ENCODE assay signal across 8 mouse cellular contexts in the genomic region with DNA sequence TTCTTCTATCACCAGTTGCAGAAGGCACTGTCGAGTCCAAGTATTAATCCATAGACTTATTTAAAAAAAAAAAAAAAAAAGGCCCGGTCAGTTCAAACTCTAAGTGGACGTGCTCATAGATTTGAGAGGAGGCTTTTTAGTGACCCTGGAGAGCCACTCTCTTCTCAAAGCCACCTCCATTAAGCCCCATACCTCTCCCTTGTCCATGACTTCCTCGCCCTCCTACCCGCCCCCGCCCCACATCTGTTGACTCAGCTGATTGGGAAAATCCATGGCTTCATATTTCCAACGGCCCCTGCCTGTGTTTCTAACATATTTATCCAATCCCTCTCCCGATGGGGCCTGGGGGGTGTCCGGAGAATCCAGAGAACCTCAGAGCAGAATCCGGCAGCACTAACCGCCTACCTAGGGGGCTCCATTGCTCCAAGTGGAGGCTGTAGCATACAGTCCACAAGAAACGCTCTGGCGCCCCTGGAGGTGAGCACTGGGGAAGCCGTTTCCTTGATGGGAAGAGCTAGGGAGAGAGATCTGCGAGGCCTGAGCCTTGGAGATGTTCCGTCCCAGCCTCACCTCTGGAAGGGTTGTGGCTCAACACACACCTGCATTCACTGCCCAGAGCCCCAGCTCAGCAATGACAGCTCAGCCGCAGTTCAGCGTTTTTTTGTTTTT.
DNase-seq lines count a peak whose midpoint lies in the region; ATAC-seq and TF ChIP-seq lines count a peak whose summit lies in the region.

No protein-coding gene starts in this region.

- peaks cover 7% of the 10 kb centered on the region for H3K4me1 ChIP-seq in intestine, embryonic 15.5 days (replicated peaks)
- H3K4me1 ChIP-seq in liver, embryonic 11.5 days (replicated peaks; ENCODE audit: control insufficient read depth, insufficient read depth, low read length), result no peaks in the 10 kb centered on the region
- H3K4me1 ChIP-seq in stomach, postnatal 0 days (replicated peaks; ENCODE audit: control insufficient read depth, insufficient read depth), result no peaks in the 10 kb centered on the region

- no peak for TF ChIP-seq EP300 in stomach, postnatal 0 days (optimal IDR thresholded peaks at IDR 0.05)

- H3K27me3 ChIP-seq in intestine, embryonic 15.5 days (replicated peaks), result no peaks in the 10 kb centered on the region
- no peaks in the 10 kb centered on the region; the same call in 1 of the 2 replicates for H3K27me3 ChIP-seq in liver, embryonic 11.5 days (replicated peaks; ENCODE audit: control insufficient read depth, insufficient read depth, low read length)
- no peaks in the 10 kb centered on the region for H3K27me3 ChIP-seq in stomach, postnatal 0 days (ENCODE audit: control insufficient read depth, insufficient read depth, low read length)

- no peak overlapping the region for H3K4me3 ChIP-seq in intestine, embryonic 15.5 days (replicated peaks)
- no peak overlapping the region for H3K4me3 ChIP-seq in liver, embryonic 11.5 days (ENCODE audit: low read depth, low read length)
- H3K4me3 ChIP-seq in stomach, postnatal 0 days (ENCODE audit: low read depth, low read length), result no peak overlapping the region; the same call in 1 of the 2 replicates

- H3K9me3 ChIP-seq in intestine, embryonic 15.5 days, result no peaks in the 10 kb centered on the region
- H3K9me3 ChIP-seq in liver, embryonic 11.5 days (ENCODE audit: control insufficient read depth, low read length), result no peaks in the 10 kb centered on the region
- H3K9me3 ChIP-seq in stomach, postnatal 0 days (ENCODE audit: control insufficient read depth, low read length), result no peaks in the 10 kb centered on the region

- WGBS in intestine, embryonic 15.5 days, result 32% methylated on average over 18 of the region's 18 CpGs
- WGBS in liver, embryonic 11.5 days, result 23% methylated on average over 18 of the region's 18 CpGs
- whole genome bisulfite sequencing in stomach, postnatal 0 days, result 24% methylated on average over 18 of the region's 18 CpGs

- no peak overlapping the region for H3K9ac ChIP-seq in intestine, embryonic 15.5 days
- H3K9ac ChIP-seq in liver, embryonic 11.5 days (ENCODE audit: low read depth, low read length), result no peak overlapping the region
- no peak overlapping the region for H3K9ac ChIP-seq in stomach, postnatal 0 days (ENCODE audit: low read length)

- no peaks in the 10 kb centered on the region for H3K36me3 ChIP-seq in intestine, embryonic 15.5 days
- H3K36me3 ChIP-seq in liver, embryonic 11.5 days (ENCODE audit: control insufficient read depth, insufficient read depth, low read length), result no peaks in the 10 kb centered on the region
- no peaks in the 10 kb centered on the region for H3K36me3 ChIP-seq in stomach, postnatal 0 days (ENCODE audit: control insufficient read depth, insufficient read depth, low read length)

- TF ChIP-seq CTCF in stomach, postnatal 0 days (IDR thresholded peaks at IDR 0.05; ENCODE audit: low read depth), result peak; percentile 86

- H3K27ac ChIP-seq in intestine, embryonic 15.5 days, result no peak overlapping the region
- no peak overlapping the region for H3K27ac ChIP-seq in liver, embryonic 11.5 days (ENCODE audit: low read depth, low read length)
- no peak overlapping the region for H3K27ac ChIP-seq in stomach, postnatal 0 days (replicated peaks)

- ATAC-seq in intestine, embryonic 15.5 days, result peak; percentile 89
- ATAC-seq in liver, embryonic 11.5 days (replicated peaks; ENCODE audit: low FRiP score), result no peak
- ATAC-seq in stomach, postnatal 0 days (ENCODE audit: low FRiP score, low TSS enrichment), result peak; percentile 89

- H3K4me2 ChIP-seq in intestine, embryonic 15.5 days (replicated peaks), result peak overlapping the region; percentile 41
- peak overlapping the region; percentile 47 for H3K4me2 ChIP-seq in liver, embryonic 11.5 days
- H3K4me2 ChIP-seq in stomach, postnatal 0 days (replicated peaks; ENCODE audit: low read depth), result peak overlapping the region; percentile 47

- DNase-seq in 3T3-L1 (ENCODE audit: low read depth, low spot score), result peak; percentile 39
- peak; percentile 42 for DNase-seq in T-cell, adult 2 months (ENCODE audit: low spot score)
- peak; percentile 93 for DNase-seq in embryo, embryonic 10.5 days (ENCODE audit: low spot score)
- DNase-seq in heart, adult 11 months, result peak; percentile 95
- peak; percentile 60 for DNase-seq in liver, embryonic 11.5 days (ENCODE audit: low spot score)
- DNase-seq in naive thymus-derived CD4-positive, alpha-beta T cell, adult 2 months (ENCODE audit: low read depth), result peak; percentile 71
- peak; percentile 90 for DNase-seq in stomach, postnatal 0 days (ENCODE audit: low spot score)

Comparison
In these comparisons a context has a peak if more than half of its experiments do, and no peak if none do; other contexts are left out.
1. DNase-seq: peak in every context shown above with its lines; median percentile 95 in heart, adult 11 months; 93 in embryo, embryonic 10.5 days; 90 in stomach, postnatal 0 days; 71 in naive thymus-derived CD4-positive, alpha-beta T cell, adult 2 months; 60 in liver, embryonic 11.5 days; 42 in T-cell, adult 2 months; 39 in 3T3-L1.